Mouse (Mus musculus) liver, embryonic 14.5 days (tissue): ENCODE results near the gene Ireb2. TPM values are rescaled to one million over a fixed set of nuclear protein-coding genes. Genes with fewer than 3 reads are reported as not detected.

Experiments
- ATAC-seq: fragments of 200-750 bp; cut with Nextera tagmentation; 2 replicates; pipeline ENCODE4 v1.8.0; 2017; ENCODE audit warnings: moderate number of reproducible peaks, mild to moderate bottlenecking, moderate library complexity; ENCODE audit not compliant: insufficient read depth
- DNase-seq, 3 experiments: peaks; one replicate each; pipeline ENCODE4 v3.0.0-alpha.2; 2012 to 2013; ENCODE audit warnings: low read depth in 3 of 3, low spot score in 3 of 3
- H3K27ac ChIP-seq: fragments of 300-500 bp; sonication (generic); 2 replicates; pipeline ENCODE4 v1.5.1; 2014; ENCODE audit warnings: moderate library complexity, mild to moderate bottlenecking, control low read depth, inconsistent platforms
- H3K27me3 ChIP-seq: fragments of 300-500 bp; sonication (generic); 2 replicates; pipeline ENCODE4 v1.6.1; 2014; ENCODE audit warnings: mild to moderate bottlenecking, low read length, moderate library complexity; ENCODE audit not compliant: control insufficient read depth, insufficient read depth
- H3K36me3 ChIP-seq: fragments of 300-500 bp; sonication (generic); replicated peaks from 2 replicates; pipeline ENCODE4 v1.6.1; 2014; ENCODE audit warnings: low read depth; ENCODE audit not compliant: control insufficient read depth, insufficient read depth
- H3K4me1 ChIP-seq, 2 experiments: fragments of 200-500 bp in 1 of 2; fragments of 300-500 bp in 1 of 2; sonication (generic) in 1 of 2; replicated peaks; 2 replicates each; pipeline ENCODE4 v1.6.1; 2012 to 2014; ENCODE audit warnings: antibody characterized with exemption in 1 of 2, inconsistent platforms in 1 of 2, low read length in 1 of 2; ENCODE audit not compliant: control insufficient read depth in 2 of 2, insufficient read depth in 2 of 2
- H3K4me2 ChIP-seq: fragments of 300-500 bp; sonication (generic); 2 replicates; pipeline ENCODE4 v1.6.1; 2014; ENCODE audit warnings: low read depth, mild to moderate bottlenecking, control low read depth, moderate library complexity
- H3K4me3 ChIP-seq, 2 experiments: fragments of 200-500 bp in 1 of 2; fragments of 300-500 bp in 1 of 2; sonication (generic) in 1 of 2; 2 replicates each; pipeline ENCODE4 v1.5.1; 2012 to 2014; ENCODE audit warnings: low read depth in 2 of 2, low read length in 2 of 2, mild to moderate bottlenecking in 2 of 2, control low read depth in 1 of 2, inconsistent platforms in 1 of 2, moderate library complexity in 1 of 2; ENCODE audit not compliant: insufficient read depth in 1 of 2
- H3K9ac ChIP-seq: fragments of 300-500 bp; sonication (generic); replicated peaks from 2 replicates; pipeline ENCODE4 v1.6.1; 2014; ENCODE audit warnings: mild to moderate bottlenecking, control low read depth, moderate library complexity
- H3K9me3 ChIP-seq: fragments of 300-500 bp; sonication (generic); 2 replicates; pipeline ENCODE4 v1.6.1; 2016; ENCODE audit warnings: low read length, mixed read lengths; ENCODE audit not compliant: control insufficient read depth
- CTCF ChIP-seq: IDR thresholded peaks from 2 replicates; pipeline ENCODE4 v1.5.1; 2016; ENCODE audit warnings: antibody characterized with exemption, low read depth, control low read depth
- EP300 ChIP-seq: IDR thresholded peaks from 2 replicates; pipeline ENCODE4 v1.6.1; 2016; ENCODE audit warnings: antibody characterized with exemption, low read depth
- WGBS: fragments of 180-500 bp; shearing (Covaris S2); extraction: QIAGEN DNeasy Blood & Tissue Kit; methylation state at CpG from one replicate; pipeline ENCODE4 v1.1.7; 2014; ENCODE audit not compliant: insufficient replicate concordance; 5-methylcytosine and 5-hydroxymethylcytosine counted together
- polyA plus RNA-seq, 2 experiments: library from polyadenylated mRNA; depleted of rRNA in 1 of 2; stranded (reverse) in 1 of 2; unstranded in 1 of 2; fragments of >200 nt; fragmentation: Nextera tagmentation in 1 of 2; extraction: Ambion mirVana in 1 of 2; gene quantifications; 2 replicates each; pipeline versions ENCODE4 v1.2.1 to v1.2.3; 2012 to 2014

The Ireb2 gene
- polyA plus RNA-seq (2012; rRNA removed), result 6.3 and 8.9 TPM in 2 replicates
- 12.3 and 12.4 TPM in 2 replicates for polyA plus RNA-seq (2014; fragmentation: Nextera tagmentation; extraction: Ambion mirVana)

- Histone ChIP-seq H3K36me3 (peaks cover 12% of the 10 kb centered on the region), H3K4me1 (peaks cover 6 to 11% of the 10 kb centered on the region in 2 experiments; a peak in 3 of 4 replicates), H3K9me3 (no peaks in the 10 kb centered on the region), H3K27ac (peak within 1 kb of the TSS; percentile 87), H3K4me3 (peak within 1 kb of the TSS; percentile 95 to 96), H3K4me2 (peak within 1 kb of the TSS; percentile 87), H3K9ac (peak within 1 kb of the TSS; percentile 99), H3K27me3 (no peaks in the 10 kb centered on the region)
- 1% methylated on average over 71 of the region's 72 CpGs for WGBS
- peak; percentile 97 for ATAC-seq
- TF ChIP-seq EP300 (peak; percentile 87), CTCF (no peak)
- peak; percentile 88 to 92 (median 90) for DNase-seq
These were observed at the start of gene Ireb2 for GRCm38 (mm10) chr9:54863363-54864281. Gene Ireb2 (plus strand): TSS chr9:54863789.

- no peak for ATAC-seq
- DNase-seq, result no peak
- no peak overlapping the region for H3K27ac ChIP-seq
- no peaks in the 10 kb centered on the region for H3K4me1 ChIP-seq
- TF ChIP-seq CTCF (no peak), EP300 (no peak)
- H3K4me3 ChIP-seq, result no peak overlapping the region
- no peak overlapping the region for H3K9ac ChIP-seq
- no peaks in the 10 kb centered on the region for H3K9me3 ChIP-seq
- H3K36me3 ChIP-seq, result no peaks in the 10 kb centered on the region
- H3K27me3 ChIP-seq, result no peaks in the 10 kb centered on the region
- H3K4me2 ChIP-seq, result no peak overlapping the region
- 66% methylated on average over 10 of the region's 10 CpGs for WGBS
These were observed 46.9 kb upstream of the Ireb2 start for GRCm38 (mm10) chr9:54816508-54817201.

GRCm38 (mm10) chr9:54821442-54822100, 42.0 kb upstream of the Ireb2 start:
- no peak overlapping the region for H3K9ac ChIP-seq
- H3K4me1 ChIP-seq, result no peaks in the 10 kb centered on the region
- DNase-seq (peak in 1 of 3 experiments; percentile 15), ATAC-seq (no peak)
- no peaks in the 10 kb centered on the region for H3K9me3 ChIP-seq
- no peaks in the 10 kb centered on the region for H3K36me3 ChIP-seq
- no peak overlapping the region for H3K27ac ChIP-seq
- 54% methylated on average over 5 of the region's 5 CpGs for WGBS
- no peaks in the 10 kb centered on the region for H3K27me3 ChIP-seq
- TF ChIP-seq EP300 (no peak), CTCF (peak; percentile 60)
- H3K4me3 ChIP-seq, result no peak overlapping the region
- no peak overlapping the region for H3K4me2 ChIP-seq

- TF ChIP-seq EP300, result no peak
- TF ChIP-seq CTCF, result peak; percentile 49
- no peak overlapping the region for H3K4me2 ChIP-seq
- no peaks in the 10 kb centered on the region for H3K36me3 ChIP-seq
- no peaks in the 10 kb centered on the region for H3K4me1 ChIP-seq
- DNase-seq (no peak), ATAC-seq (no peak)
- H3K9ac ChIP-seq, result no peak overlapping the region
- no peaks in the 10 kb centered on the region for H3K27me3 ChIP-seq
- no peaks in the 10 kb centered on the region for H3K9me3 ChIP-seq
- WGBS, result 36% methylated on average over 2 of the region's 2 CpGs
- no peak overlapping the region for H3K27ac ChIP-seq
- no peak overlapping the region for H3K4me3 ChIP-seq
These were observed 33.8 kb upstream of the Ireb2 start for GRCm38 (mm10) chr9:54829760-54830159.
